Mouse (Mus musculus) megakaryocyte, embryonic 14.5 days (primary cell): Measurements from ENCODE around the gene Gm20604. TPM values are rescaled to one million over a fixed set of nuclear protein-coding genes. Genes with fewer than 3 reads are reported as not detected.

Experiments
- H3K27me3 ChIP-seq: replicated peaks from 2 replicates; pipeline ENCODE3; 2012; ENCODE audit warnings: inconsistent platforms
- H3K36me3 ChIP-seq: replicated peaks from 2 replicates; pipeline ENCODE3; 2012; ENCODE audit warnings: low read length, inconsistent platforms, mixed read lengths
- H3K4me1 ChIP-seq: 2 replicates; pipeline ENCODE4 v1.6.1; 2012; ENCODE audit warnings: inconsistent platforms
- H3K4me3 ChIP-seq: replicated peaks from 2 replicates; pipeline ENCODE3; 2012; ENCODE audit warnings: moderate library complexity, mild to moderate bottlenecking, inconsistent platforms
- H3K9me3 ChIP-seq: 2 replicates; pipeline ENCODE4 v1.6.1; 2012; ENCODE audit warnings: inconsistent platforms
- FLI1 ChIP-seq: IDR thresholded peaks from 2 replicates; pipeline ENCODE4 v1.6.1; 2012; ENCODE audit warnings: low read length, inconsistent platforms, mixed read lengths
- GATA1 ChIP-seq: IDR thresholded peaks from 3 replicates; pipeline ENCODE4 v1.6.1; 2012; ENCODE audit warnings: mixed read lengths, low read length, inconsistent platforms, borderline replicate concordance
- polyA plus RNA-seq: library from polyadenylated mRNA; stranded (reverse); fragments of >175 nt; gene quantifications from 2 replicates; pipeline ENCODE4 v1.2.3, GENCODE M21; 2012; ENCODE audit warnings: low replicate concordance; ENCODE audit not compliant: insufficient read depth

The Gm20604 gene
- polyA plus RNA-seq, 1 experiment, result 0.82 TPM

GRCm38 (mm10) chr12:102706833-102707463 lies 51.5 kb downstream of the Gm20604 start:
- Histone ChIP-seq H3K4me3 (no peak overlapping the region), H3K27me3 (peaks cover 1% of the 10 kb centered on the region), H3K4me1 (peaks cover 50% of the 10 kb centered on the region), H3K9me3 (no peaks in the 10 kb centered on the region), H3K36me3 (no peaks in the 10 kb centered on the region)
- TF ChIP-seq FLI1 (no peak), GATA1 (no peak)

GRCm38 (mm10) chr12:102705906-102706640 lies 52.4 kb downstream of the Gm20604 start:
- H3K27me3 ChIP-seq, result peaks cover 1% of the 10 kb centered on the region

GRCm38 (mm10) chr12:102705216-102705871 lies 53.1 kb downstream of the Gm20604 start:
- TF ChIP-seq GATA1 (no peak), FLI1 (no peak)
- peaks cover 1% of the 10 kb centered on the region for H3K27me3 ChIP-seq
- H3K36me3 ChIP-seq, result no peaks in the 10 kb centered on the region
- peaks cover 59% of the 10 kb centered on the region for H3K4me1 ChIP-seq
- no peaks in the 10 kb centered on the region for H3K9me3 ChIP-seq
- peak overlapping the region; percentile 94 for H3K4me3 ChIP-seq

More at GRCm38 (mm10) chr12:102705906-102706640, 52.4 kb downstream of the Gm20604 start:
- Histone ChIP-seq H3K9me3 (no peaks in the 10 kb centered on the region), H3K36me3 (no peaks in the 10 kb centered on the region), H3K4me1 (peaks cover 59% of the 10 kb centered on the region), H3K4me3 (no peak overlapping the region)
- TF ChIP-seq GATA1 (no peak), FLI1 (no peak)

GRCm38 (mm10) chr12:102704457-102705198 lies 53.8 kb downstream of the Gm20604 start, which contains the start of gene Itpk1:
Itpk1 (minus strand) TSS chr12:102704930.
- Histone ChIP-seq H3K4me1 (peaks cover 65% of the 10 kb centered on the region), H3K27me3 (peaks cover 1% of the 10 kb centered on the region), H3K36me3 (no peaks in the 10 kb centered on the region), H3K4me3 (peak within 1 kb of the TSS; percentile 94), H3K9me3 (no peaks in the 10 kb centered on the region)
- TF ChIP-seq FLI1, result no peak
- TF ChIP-seq GATA1, result no peak

GRCm38 (mm10) chr12:102703921-102704408 lies 54.5 kb downstream of the Gm20604 start:
- Histone ChIP-seq H3K4me1 (peaks cover 72% of the 10 kb centered on the region), H3K4me3 (peak overlapping the region; percentile 94), H3K9me3 (no peaks in the 10 kb centered on the region), H3K36me3 (no peaks in the 10 kb centered on the region), H3K27me3 (peaks cover 1% of the 10 kb centered on the region)
- no peak for TF ChIP-seq FLI1

- Histone ChIP-seq H3K4me1 (peaks cover 77% of the 10 kb centered on the region), H3K9me3 (no peaks in the 10 kb centered on the region), H3K36me3 (no peaks in the 10 kb centered on the region), H3K27me3 (peaks cover 1% of the 10 kb centered on the region), H3K4me3 (peak overlapping the region; percentile 94)
- TF ChIP-seq GATA1 (no peak), FLI1 (no peak)
Observed at GRCm38 (mm10) chr12:102703441-102703840, 55.0 kb downstream of the Gm20604 start.

- H3K9me3 ChIP-seq, result no peaks in the 10 kb centered on the region
- peaks cover 1% of the 10 kb centered on the region for H3K27me3 ChIP-seq
- H3K4me1 ChIP-seq, result peaks cover 77% of the 10 kb centered on the region
- no peaks in the 10 kb centered on the region for H3K36me3 ChIP-seq
- TF ChIP-seq FLI1 (no peak), GATA1 (no peak)
- peak overlapping the region; percentile 94 for H3K4me3 ChIP-seq
Observed at GRCm38 (mm10) chr12:102703111-102703412, 55.4 kb downstream of the Gm20604 start.

- Histone ChIP-seq H3K4me3 (peak overlapping the region; percentile 94), H3K4me1 (peaks cover 79% of the 10 kb centered on the region), H3K27me3 (peaks cover 1% of the 10 kb centered on the region), H3K36me3 (no peaks in the 10 kb centered on the region), H3K9me3 (no peaks in the 10 kb centered on the region)
- TF ChIP-seq GATA1, result no peak
- TF ChIP-seq FLI1, result no peak
Observed at GRCm38 (mm10) chr12:102702356-102703110, 55.9 kb downstream of the Gm20604 start.

GRCm38 (mm10) chr12:102701691-102702207 lies 56.7 kb downstream of the Gm20604 start:
- no peaks in the 10 kb centered on the region for H3K27me3 ChIP-seq
- TF ChIP-seq FLI1 (no peak), GATA1 (no peak)
- peaks cover 87% of the 10 kb centered on the region for H3K4me1 ChIP-seq
- no peaks in the 10 kb centered on the region for H3K36me3 ChIP-seq
- no peak overlapping the region for H3K4me3 ChIP-seq
- no peaks in the 10 kb centered on the region for H3K9me3 ChIP-seq
